Mouse (Mus musculus) adrenal gland, postnatal 25 days (tissue): ENCODE measurements around the gene Kctd14. TPM values are rescaled to one million over a fixed set of nuclear protein-coding genes. Genes with fewer than 3 reads are reported as not detected.

Experiments
- DNase-seq: peaks from one replicate; pipeline ENCODE4 v3.0.0; 2021; ENCODE audit warnings: mixed read lengths
- total RNA-seq: library from RNA; stranded (reverse); gene quantifications from 2 replicates; pipeline ENCODE4 v1.2.3, GENCODE M21; 2021

Kctd14 gene
- total RNA-seq, 1 experiment from 2014 or later, result 1.7 TPM

- no peak for DNase-seq
Observed at GRCm38 (mm10) chr7:97438986-97439385, 12.1 kb upstream of the Kctd14 start.

DNA sequence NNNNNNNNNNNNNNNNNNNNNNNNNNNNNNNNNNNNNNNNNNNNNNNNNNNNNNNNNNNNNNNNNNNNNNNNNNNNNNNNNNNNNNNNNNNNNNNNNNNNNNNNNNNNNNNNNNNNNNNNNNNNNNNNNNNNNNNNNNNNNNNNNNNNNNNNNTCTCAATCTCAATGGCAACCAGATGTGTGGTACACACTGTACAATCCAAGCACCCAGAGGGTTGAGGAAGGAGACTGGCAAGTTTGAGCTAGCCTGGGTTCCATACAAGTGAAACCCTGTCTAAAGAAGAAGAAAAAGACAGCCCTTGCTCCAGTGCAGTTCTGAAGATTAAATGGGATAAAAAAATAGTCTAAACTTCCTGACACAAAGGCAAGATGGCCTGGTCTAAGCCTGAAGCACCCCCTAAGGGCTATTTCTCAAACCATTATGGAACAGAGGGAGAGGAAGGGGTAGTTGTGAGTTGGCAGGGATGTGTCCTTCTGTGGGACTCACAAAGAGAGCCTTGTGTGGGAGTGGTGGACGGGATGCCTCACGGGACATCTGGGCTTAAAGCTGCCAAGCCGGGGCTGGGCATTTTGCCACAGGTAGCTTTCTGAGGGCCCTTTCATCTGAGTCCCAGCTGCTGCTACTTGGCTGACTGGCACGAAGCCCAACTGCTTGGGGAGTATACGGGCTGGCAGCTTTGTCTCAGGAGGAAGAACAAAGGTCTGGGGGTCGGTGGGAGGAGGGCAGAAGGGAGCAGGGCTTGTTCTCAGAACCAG is 4.8 kb upstream of the Kctd14 start:
- peak; percentile 90 for DNase-seq

DNA sequence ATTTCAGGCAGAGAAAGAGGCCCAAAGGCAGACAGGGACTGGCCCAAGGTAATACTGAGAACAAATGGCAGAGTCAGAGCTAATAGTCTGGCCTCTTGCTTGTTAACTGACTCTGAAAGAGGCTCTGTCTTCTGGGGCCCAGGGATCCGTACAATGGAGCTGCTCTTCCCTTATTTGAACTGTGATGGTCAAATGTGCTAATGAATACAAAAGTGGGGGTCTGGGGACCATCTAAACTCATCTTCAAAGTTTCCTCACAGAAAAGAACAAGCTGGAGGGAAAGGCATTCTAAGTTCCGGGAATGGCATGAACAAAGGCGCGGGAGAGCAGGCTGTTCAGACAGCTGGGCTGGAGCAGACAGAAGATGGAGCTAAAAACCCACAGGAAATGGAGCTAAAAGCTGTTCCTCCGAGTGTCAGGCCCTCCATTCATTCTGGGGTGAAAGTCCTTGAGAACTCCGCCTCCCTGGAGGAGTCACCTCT is 4.0 kb upstream of the Kctd14 start:
- no peak for DNase-seq

- no peak for DNase-seq
Observed at GRCm38 (mm10) chr7:97452196-97452595, 1.1 kb downstream of the Kctd14 start.

DNA sequence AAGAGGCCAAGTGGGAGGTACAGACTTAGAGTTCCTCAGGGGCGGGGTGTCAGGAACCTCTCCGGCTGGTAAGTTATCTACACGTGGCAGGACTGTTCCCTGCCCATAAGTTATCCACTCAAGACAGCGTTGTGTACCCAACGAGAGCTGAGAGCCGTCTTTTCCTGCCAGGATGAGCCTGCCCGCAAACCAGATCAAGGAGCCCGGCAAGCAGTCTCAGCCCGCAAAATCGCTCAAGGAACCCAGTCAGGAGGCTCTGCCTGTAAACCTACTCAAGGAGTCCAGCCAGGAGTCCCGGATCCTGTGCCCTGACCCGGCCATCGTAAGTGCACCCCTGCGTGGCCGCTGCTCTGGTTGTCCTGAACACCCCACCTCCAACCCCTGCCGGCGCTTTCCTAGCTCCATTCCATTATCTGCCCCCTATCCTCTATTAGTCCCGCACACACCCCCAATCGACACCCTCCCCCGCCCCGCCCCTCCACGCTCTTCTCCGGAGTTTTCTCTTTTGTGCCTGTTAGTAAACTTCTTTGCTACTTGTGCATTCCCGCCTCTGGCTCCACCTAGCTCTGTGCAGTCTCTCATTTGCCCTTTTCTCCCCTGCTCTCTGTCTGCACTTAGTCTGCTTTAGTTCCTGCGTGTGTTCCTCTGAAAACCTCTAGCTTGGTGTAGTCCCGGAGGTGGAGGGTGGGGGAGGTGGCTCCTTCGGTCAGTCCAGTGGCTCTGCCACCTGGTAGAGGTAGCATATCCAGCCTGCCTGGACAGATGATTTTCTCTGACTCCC is 2.2 kb downstream of the Kctd14 start:
- DNase-seq, result no peak

DNA sequence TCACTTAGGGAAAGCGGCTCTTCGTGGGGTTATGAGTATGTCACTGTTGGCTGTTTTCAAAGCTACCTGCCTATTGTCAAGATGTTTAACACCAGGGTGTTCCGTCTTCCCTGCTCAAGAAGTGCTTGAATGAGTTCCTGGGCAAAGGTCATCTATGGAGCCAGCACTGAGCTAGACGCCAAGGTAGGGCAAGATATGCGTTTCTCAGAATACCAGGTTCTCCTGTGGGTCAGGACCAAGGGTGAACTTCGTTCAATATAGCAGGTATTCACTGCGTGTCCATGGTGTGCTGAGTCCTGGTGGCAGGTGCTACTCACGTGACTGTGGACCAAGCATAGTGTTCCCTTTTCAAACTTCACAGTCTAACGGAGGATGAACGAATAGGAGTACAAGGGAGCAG is 3.7 kb downstream of the Kctd14 start:
- DNase-seq, result no peak

DNA sequence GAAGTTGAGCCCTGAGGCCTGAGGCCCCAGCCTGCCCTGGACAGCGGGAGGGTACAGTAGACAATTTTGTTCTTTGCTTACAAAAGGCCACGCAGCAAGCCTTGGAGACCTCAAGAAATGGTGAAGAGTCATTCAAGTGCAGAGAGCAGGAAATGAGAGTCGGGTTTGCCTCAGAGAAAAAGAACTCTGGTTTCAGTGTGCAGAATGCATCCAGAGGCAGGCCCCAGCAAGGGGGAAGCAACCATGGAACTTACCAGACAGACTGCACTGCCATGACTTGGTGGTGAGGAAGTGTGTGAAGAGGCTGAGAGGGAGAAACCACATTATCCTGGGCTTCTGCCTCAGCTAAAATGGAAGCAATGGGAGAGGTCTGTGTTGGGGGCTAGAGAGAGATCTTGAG is 4.5 kb downstream of the Kctd14 start:
- no peak for DNase-seq

GRCm38 (mm10) chr7:97473001-97473400 is 21.9 kb downstream of the Kctd14 start:
- no peak for DNase-seq

DNA sequence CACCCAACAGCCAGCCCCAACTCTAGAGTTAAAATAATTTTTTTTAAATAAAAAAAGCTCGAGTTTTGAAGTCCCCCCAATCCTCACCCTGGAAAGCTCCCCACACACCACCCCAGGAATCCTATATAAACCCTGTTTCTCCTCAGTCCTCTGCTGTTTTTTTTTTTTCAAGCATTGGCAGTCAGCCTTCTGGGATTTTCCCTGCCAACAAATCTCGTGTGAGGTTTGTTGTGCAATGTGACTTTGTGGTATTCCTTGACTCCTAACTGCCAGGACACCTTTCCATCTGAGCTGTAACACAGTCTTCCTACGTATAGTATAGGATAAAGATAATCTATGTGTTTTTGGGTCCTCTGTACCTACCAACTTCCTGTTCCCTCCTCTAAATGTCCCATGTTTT is 28.2 kb downstream of the Kctd14 start:
- DNase-seq, result no peak

- no peak for DNase-seq
Observed at GRCm38 (mm10) chr7:97480290-97480689, 29.2 kb downstream of the Kctd14 start.

- DNase-seq, result peak; percentile 87
Observed at GRCm38 (mm10) chr7:97480821-97481339, 29.8 kb downstream of the Kctd14 start, which contains the start of gene Ints4. TSS of gene Ints4 (plus strand) at chr7:97480956.

GRCm38 (mm10) chr7:97483378-97483777 is 32.3 kb downstream of the Kctd14 start:
- DNase-seq, result no peak

DNA sequence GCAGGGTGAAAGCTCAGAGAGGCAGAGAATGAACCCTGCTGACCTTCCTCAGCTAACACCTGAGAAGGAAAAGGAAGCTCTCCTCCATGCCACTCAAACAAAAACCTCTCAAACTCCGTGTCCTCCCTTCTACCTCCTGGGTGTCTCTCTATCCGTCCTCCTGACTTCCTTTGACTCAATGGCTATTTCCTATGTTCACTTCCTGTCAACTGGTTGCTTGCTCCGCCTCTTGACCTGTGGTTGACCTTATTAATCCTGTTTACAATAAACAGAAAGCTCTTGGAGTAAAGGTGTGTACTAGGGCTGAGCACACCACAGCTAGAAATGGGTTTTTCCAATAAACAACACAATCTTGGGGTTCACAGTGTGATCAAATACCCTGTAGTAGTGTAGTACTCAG is 40.0 kb downstream of the Kctd14 start:
- no peak for DNase-seq

DNA sequence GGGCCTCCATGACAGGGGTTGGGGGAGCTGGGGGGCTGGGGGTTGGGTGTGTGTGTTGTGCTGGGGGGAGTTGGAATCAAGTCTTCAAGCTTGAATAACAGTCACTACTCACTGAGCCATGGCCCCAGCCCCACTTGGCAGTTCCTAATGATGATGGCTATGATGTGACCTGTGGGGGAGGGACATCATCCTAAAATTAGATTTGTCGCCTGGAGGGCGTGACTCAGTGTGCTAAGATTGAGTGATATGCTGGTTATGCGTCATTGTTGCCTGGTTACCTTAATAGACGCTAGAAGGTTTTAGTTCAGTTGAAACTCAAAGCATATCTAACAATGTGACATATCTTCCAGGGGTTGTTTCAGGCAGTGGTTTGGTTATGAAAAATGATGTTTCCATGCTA is 41.3 kb downstream of the Kctd14 start:
- DNase-seq, result peak; percentile 31

DNA sequence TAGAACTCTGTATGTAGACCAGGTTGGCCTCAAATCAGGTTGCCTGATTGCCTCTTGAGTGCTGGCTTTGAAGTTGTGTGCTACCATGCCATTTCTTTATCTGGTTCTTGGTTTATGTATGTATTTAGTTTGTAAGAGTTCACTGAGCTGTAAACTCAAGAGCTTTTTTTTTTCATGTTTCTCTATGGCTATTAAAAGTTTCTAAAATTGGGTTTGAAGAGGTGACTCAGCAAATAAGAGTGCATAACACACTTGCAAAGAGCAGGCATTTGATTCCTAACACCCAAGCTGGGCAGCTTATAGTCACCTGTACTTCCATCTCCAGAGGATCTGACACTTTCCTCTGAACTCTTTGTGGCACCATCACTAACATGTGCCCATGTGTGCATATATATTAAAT is 43.9 kb downstream of the Kctd14 start:
- DNase-seq, result no peak

GRCm38 (mm10) chr7:97500555-97501209 is 49.6 kb downstream of the Kctd14 start:
- DNase-seq, result no peak

Other genes with a start within 250 kb of the Kctd14 start
- 6.2 and 9.4 TPM in 2 replicates for gene Usp35, start 119.3 kb upstream of the Kctd14 start, total RNA-seq
- 9.0 and 9.1 TPM in 2 replicates for gene Kctd21, start 119.0 kb upstream of the Kctd14 start, total RNA-seq
- 17.4 and 24.3 TPM in 2 replicates for gene Alg8, start 79.7 kb upstream of the Kctd14 start, total RNA-seq
- gene Ndufc2, start 51.3 kb upstream of the Kctd14 start, total RNA-seq, result 221 and 290 TPM in 2 replicates
- 584 and 613 TPM in 2 replicates for gene Thrsp, start 33.6 kb upstream of the Kctd14 start, total RNA-seq
- gene Ints4, start 29.6 kb downstream of the Kctd14 start, total RNA-seq, result 64.7 and 65.3 TPM in 2 replicates
- 32.2 and 36.8 TPM in 2 replicates for gene Aamdc, start 128.2 kb downstream of the Kctd14 start, total RNA-seq
- gene Rsf1, start 128.6 kb downstream of the Kctd14 start, total RNA-seq, result 30.6 and 32.0 TPM in 2 replicates
- 54.1 and 56.9 TPM in 2 replicates for gene Clns1a, start 245.3 kb downstream of the Kctd14 start, total RNA-seq